Mouse (Mus musculus) left cerebral cortex, postnatal 25 days (tissue): ENCODE data around the gene Cd2bp2. TPM values are rescaled to one million over a fixed set of nuclear protein-coding genes. Genes with fewer than 3 reads are reported as not detected.
"Not testable (repeated sequence)": the region's sequence is repeated elsewhere in the genome, so short reads cannot be mapped to it uniquely, and the experiment has no call there.

ENCODE experiments used
- DNase-seq, 2 experiments: peaks; one replicate each; pipeline ENCODE4 v3.0.0; 2022; ENCODE audit warnings: low spot score in 2 of 2, mixed read lengths in 1 of 2
- intact Hi-C: fragments of 180-260 bp; cut with DNase I; formaldehyde crosslinking; loops from one replicate; pipeline ENCODE4 v1.15.1; 2025
- total RNA-seq, 2 experiments: library from RNA; stranded (reverse); gene quantifications; 2 replicates each; pipeline ENCODE4 v1.2.3; 2021

The Cd2bp2 gene
- total RNA-seq, 2 experiments from 2014 or later: 81.7 to 84.1 TPM

DNA sequence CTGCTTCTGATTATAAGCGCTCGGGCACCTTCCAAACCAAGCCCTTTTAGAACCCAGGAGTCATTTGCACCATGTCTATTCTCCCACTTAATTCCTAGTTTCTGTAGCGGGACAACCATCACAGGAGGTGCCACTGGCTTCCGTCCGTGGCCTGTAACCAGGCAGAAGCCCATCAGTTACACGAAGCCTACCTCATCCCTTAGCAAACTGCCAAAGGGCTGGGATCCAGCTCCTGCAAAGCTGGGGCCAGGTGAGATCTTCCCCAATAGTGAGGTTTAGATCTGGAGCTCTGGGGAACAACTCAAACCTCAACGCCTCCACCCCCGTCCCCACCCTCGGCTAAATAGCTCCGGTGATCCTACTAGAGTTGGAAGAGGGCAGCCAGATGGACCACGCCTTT lies 634 bp upstream of the Cd2bp2 start:
- intact Hi-C loops: no loop called here

DNA sequence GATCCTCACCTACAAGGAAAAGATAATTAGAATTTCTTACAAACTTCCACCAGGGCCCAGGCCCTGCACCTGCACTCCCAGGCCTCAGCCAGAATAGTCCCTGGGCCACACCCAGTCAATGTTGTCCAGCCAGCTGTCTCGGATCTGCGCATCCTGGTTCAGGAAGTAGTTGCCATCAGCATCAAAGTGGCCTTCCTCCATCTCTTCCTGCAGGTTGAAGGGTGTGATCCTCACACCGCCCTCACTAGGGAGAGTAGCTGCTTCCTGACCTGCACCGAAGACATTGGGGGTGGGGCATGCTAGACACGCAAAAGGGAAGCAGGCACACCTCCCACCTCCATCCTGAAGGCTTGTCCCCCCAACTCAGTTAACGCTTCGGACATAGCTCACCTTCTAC lies 1.2 kb downstream of the Cd2bp2 start:
- intact Hi-C loops: no loop called here
- DNase-seq: no peak

More for the DNA sequence above, 634 bp upstream of the Cd2bp2 start:
- no peak for DNase-seq

- intact Hi-C loops: no loop called here
- no peak for DNase-seq
Measured at GRCm38 (mm10) chr7:127194011-127194632, 1.7 kb downstream of the Cd2bp2 start.

- intact Hi-C loops: no loop called here
- no peak for DNase-seq
Measured at GRCm38 (mm10) chr7:127192989-127193388, 2.9 kb downstream of the Cd2bp2 start.

DNA sequence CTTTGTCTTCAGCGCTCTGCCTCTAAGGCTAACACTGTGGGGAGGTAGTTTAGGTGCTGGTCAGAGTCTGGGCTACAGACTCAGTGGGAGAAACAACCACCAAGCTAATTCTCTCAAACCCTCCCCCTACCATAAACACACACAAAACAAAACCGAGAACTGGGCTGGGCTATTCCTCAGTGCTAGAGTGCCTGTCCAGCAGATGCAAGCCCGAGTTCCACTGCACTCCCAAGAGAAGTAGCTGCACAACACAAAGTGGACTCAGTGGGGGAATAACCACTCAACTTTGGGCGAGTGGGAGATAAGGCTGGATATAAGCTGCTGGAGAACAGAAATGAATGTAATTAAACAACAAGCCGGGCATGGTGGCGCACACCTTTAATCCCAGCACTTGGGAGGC lies 5.2 kb downstream of the Cd2bp2 start:
- intact Hi-C loops: no loop called here
- no peak for DNase-seq

GRCm38 (mm10) chr7:127188305-127189276 lies 7.3 kb downstream of the Cd2bp2 start:
- no peak for DNase-seq
- intact Hi-C loops: loop anchor here (5.0 to 10.0 kb wide), 2 partner anchors 71 to 354 kb away; partner anchors contain the start of gene 4930451I11Rik

DNA sequence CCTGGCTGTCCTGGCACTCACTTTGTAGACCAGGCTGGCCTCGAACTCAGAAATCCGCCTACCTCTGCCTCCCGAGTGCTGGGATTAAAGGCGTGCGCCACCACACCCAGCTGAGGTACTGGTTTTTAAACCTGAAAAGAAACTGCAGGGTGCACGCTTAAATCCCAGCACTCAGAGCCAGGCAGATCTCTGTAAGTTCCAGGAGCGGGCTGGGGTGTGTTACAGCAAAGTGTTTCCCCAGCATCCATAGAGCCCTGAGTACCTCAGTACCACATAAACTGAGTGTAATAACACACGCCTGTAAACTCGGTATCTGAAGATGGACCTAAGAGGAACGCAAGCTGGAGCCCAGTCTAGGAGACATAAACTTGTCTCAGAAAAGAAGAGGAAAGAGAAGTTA lies 8.5 kb downstream of the Cd2bp2 start:
- DNase-seq: no peak
- intact Hi-C loops: loop anchor here (5.0 to 10.0 kb wide), 2 partner anchors 70 to 353 kb away; partner anchors contain the start of gene 4930451I11Rik

DNA sequence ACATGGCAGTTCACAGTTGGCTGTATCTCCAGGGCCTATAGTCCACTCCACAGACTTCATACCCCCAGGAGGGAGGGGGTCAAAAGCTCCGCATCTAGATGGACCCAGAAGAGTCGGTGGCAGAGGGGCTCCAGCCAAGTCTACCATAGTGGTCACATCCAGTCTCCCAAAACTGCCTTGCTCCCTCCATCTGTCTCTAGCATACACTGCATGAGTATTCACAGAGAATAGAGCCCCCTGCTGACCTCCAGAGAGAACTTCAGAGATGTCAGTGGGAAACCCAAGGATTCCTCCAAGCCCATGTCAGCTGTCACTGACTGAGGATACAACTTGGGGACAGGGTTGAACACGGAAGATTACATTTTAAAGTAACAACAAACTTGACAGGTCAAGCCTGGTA lies 10.2 kb downstream of the Cd2bp2 start:
- peak in 1 of 2 experiments; percentile 41 for DNase-seq
- intact Hi-C loops: loop anchor here (5.0 to 10.0 kb wide), 2 partner anchors 68 to 351 kb away; partner anchors contain the start of gene 4930451I11Rik

GRCm38 (mm10) chr7:127184720-127185119 lies 11.1 kb downstream of the Cd2bp2 start:
- intact Hi-C loops: loop anchor here (5.0 to 10.0 kb wide), 2 partner anchors 67 to 350 kb away; partner anchors contain the start of gene 4930451I11Rik
- DNase-seq: no peak

DNA sequence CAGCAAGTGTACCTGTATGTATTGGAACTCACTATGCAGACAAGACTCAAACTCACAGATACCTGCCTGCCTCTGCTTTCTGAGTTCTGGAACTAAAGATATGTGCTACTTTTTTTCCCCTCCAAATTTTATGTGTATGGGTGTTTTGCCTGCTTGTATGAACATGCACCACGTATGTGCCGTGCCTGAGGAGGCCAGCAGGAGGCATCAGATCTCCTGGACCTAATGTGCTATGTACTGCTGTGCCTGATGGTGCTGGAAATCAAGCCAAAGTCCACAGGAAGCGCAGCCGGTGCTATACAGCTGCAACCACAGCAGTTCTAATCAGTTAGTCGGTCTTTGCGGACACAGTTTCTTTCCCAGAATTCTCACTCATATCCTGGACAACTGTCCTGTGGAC lies 12.0 kb downstream of the Cd2bp2 start:
- intact Hi-C loops: loop anchor here (10.0 kb wide), 1 partner anchor 349 kb away; the partner anchor contains the start of gene 4930451I11Rik
- DNase-seq: no peak

DNA sequence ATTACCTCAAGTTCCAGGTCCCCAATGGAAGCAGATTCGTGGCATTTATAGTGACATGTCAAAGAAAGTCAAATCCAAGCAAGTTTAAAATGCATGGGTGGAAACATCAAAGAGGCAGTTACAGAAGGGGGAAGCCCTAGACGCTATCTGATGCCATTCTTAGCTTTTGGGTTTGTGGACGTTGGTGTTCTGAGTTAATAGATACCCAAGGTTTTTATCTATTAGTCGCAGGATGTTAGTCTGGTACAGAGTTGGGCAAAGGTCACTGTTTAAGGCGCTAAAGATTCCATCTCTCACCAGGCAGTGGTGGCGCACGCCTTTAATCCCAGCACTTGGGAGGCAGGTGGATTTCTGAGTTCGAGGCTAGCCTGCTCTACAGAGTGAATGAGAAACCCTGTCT lies 12.5 kb downstream of the Cd2bp2 start:
- intact Hi-C loops: loop anchor here (10.0 kb wide), 1 partner anchor 349 kb away; the partner anchor contains the start of gene 4930451I11Rik
- DNase-seq: no peak

DNA sequence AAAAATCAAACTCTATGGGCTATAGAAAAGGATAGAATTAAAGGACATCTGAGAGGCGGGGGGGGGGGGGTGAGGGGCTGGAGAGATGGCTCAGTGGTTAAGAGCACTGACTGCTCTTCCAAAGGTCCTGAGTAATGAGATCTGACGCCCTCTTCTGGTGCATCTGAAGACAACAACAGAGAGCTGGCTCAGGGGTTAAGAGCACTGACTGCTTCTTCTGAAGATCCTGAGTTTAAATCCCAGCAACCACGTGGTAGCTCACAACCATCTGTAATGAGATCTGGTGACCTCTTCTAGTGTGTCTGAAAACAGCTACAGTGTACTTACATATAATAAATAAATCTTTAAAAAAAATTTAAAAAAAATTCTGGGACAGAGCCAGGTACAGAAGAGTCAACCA lies 14.1 kb downstream of the Cd2bp2 start:
- intact Hi-C loops: loop anchor here (10.0 kb wide), 1 partner anchor 347 kb away; the partner anchor contains the start of gene 4930451I11Rik
- DNase-seq: not testable (repeated sequence)

GRCm38 (mm10) chr7:127180783-127181182 lies 15.1 kb downstream of the Cd2bp2 start:
- DNase-seq: no peak
- intact Hi-C loops: loop anchor here (10.0 kb wide), 1 partner anchor 346 kb away; the partner anchor contains the start of gene 4930451I11Rik

DNA sequence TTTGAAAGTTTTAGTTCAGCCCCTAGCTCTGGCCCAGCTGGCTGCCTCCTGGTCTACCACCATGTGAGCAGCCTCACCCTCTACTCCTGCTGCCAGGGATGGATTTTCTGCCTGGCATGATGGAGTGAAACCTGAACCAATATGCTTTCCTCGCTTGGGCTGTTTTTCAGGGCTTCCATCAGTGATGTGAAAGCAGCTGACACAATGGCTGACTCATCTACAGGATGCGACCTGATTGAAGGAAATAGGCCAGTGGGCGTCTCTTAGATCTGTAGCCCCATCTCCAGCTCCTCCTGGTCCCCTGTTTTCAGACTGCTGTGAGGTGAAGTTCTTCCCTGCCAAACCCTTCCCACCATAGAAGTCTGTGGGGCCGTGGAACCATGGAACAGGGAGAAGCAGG lies 18.9 kb downstream of the Cd2bp2 start:
- no peak for DNase-seq
- intact Hi-C loops: loop anchor here (5.0 kb wide), 1 partner anchor 40 kb away; the partner anchor contains the start of gene Spn

- intact Hi-C loops: loop anchor here (10.0 kb wide), 1 partner anchor 102 kb away; no protein-coding TSS in a partner anchor
- no peak for DNase-seq
Measured at GRCm38 (mm10) chr7:127166501-127166900, 29.3 kb downstream of the Cd2bp2 start.

- intact Hi-C loops: loop anchor here (10.0 kb wide), 1 partner anchor 101 kb away; no protein-coding TSS in a partner anchor
- no peak for DNase-seq
Measured at GRCm38 (mm10) chr7:127165607-127166493, 30.0 kb downstream of the Cd2bp2 start.

DNA sequence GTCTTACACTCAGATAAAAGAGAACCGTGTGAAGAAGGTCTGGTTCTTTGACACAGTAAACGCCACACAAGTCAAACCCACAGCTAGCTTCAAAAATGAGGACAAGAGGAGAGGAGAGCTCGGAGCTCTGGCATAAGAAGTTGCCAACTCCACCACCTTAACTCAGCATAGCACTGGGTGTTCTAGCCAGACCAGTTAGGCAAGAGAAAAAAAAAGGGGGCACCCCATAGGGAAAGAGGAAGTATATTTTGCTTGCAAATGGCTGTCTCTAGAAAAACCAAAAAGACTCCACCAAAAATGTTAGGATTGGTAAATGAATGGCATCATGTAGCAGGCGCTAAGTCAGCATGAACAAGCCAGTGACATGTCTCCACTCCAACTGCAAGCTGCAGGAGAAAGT lies 31.8 kb downstream of the Cd2bp2 start:
- intact Hi-C loops: loop anchor here (10.0 kb wide), 1 partner anchor 99 kb away; no protein-coding TSS in a partner anchor
- no peak for DNase-seq

GRCm38 (mm10) chr7:127162546-127162945 lies 33.3 kb downstream of the Cd2bp2 start:
- intact Hi-C loops: loop anchor here (10.0 kb wide), 1 partner anchor 98 kb away; no protein-coding TSS in a partner anchor
- no peak for DNase-seq

- no peak for DNase-seq
- intact Hi-C loops: loop anchor here (10.0 kb wide), 1 partner anchor 137 kb away; the partner anchor contains the start of gene Itgal
Measured at GRCm38 (mm10) chr7:127157548-127157947, 38.3 kb downstream of the Cd2bp2 start.
